Mouse (Mus musculus): ENCODE data around the gene Slc35g1. TPM values are rescaled to one million over a fixed set of nuclear protein-coding genes. Genes with fewer than 3 reads are reported as not detected.
"Not testable (repeated sequence)": the region's sequence is repeated elsewhere in the genome, so short reads cannot be mapped to it uniquely, and the experiment has no call there.

Slc35g1 gene
- polyA plus RNA-seq, 1 experiment: 2.1 TPM

DNA sequence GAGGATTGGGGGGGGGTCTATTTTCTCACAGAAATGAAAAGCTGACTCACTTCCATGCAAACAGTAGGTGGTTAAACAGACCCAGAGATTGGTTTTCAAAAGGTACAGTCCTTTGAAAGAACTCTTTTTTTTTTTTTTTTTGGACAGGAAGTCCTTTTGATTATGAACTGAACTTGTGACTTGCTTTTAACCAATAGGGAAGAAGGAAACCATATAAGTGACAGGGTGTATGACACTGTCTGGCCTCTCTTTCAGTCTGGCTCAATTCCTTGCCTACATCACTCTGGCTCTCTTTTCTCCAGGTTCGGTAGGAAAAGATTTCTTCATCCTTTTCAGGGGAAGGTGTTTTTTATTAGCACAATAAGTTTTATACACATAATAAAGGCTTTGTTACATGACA, 36.5 kb upstream of the Slc35g1 start:
- DNase-seq (ENCODE audit: low read depth): no peak
- TF ChIP-seq POLR2A (IDR thresholded peaks at IDR 0.05; ENCODE audit: borderline replicate concordance, extremely low read depth, insufficient read depth, insufficient read length, poor library complexity, severe bottlenecking) (no peak), CTCF (IDR thresholded peaks at IDR 0.05; ENCODE audit: borderline replicate concordance, extremely low read depth, insufficient read depth, insufficient read length) (no peak)

DNA sequence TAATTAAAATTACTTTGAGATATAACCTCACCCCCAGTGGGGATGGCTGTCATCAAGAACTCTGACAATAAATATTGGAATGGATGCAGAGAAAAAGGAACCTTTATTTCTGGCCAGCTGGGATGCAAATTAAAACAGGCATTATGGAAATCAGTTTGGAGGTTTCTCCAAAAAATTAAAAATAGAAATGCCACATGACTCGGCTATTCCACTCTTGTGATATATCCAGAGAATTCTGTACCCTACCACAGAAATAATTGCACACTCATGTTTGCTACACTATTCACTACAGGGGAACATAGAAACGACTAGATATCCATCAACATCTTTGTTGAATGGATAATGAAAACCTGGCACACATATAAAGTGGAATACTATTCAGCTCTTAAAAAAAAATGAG, 33.9 kb upstream of the Slc35g1 start:
- TF ChIP-seq POLR2A (IDR thresholded peaks at IDR 0.05; ENCODE audit: borderline replicate concordance, extremely low read depth, insufficient read depth, insufficient read length, poor library complexity, severe bottlenecking) (no peak), CTCF (IDR thresholded peaks at IDR 0.05; ENCODE audit: borderline replicate concordance, extremely low read depth, insufficient read depth, insufficient read length) (no peak)
- DNase-seq (ENCODE audit: low read depth): no peak

GRCm38 (mm10) chr19:38363358-38363757, 32.4 kb upstream of the Slc35g1 start:
- DNase-seq (ENCODE audit: low read depth): peak; percentile 40
- no peak for TF ChIP-seq POLR2A (IDR thresholded peaks at IDR 0.05; ENCODE audit: borderline replicate concordance, extremely low read depth, insufficient read depth, insufficient read length, poor library complexity, severe bottlenecking)
- TF ChIP-seq CTCF (IDR thresholded peaks at IDR 0.05; ENCODE audit: borderline replicate concordance, extremely low read depth, insufficient read depth, insufficient read length): no peak

DNA sequence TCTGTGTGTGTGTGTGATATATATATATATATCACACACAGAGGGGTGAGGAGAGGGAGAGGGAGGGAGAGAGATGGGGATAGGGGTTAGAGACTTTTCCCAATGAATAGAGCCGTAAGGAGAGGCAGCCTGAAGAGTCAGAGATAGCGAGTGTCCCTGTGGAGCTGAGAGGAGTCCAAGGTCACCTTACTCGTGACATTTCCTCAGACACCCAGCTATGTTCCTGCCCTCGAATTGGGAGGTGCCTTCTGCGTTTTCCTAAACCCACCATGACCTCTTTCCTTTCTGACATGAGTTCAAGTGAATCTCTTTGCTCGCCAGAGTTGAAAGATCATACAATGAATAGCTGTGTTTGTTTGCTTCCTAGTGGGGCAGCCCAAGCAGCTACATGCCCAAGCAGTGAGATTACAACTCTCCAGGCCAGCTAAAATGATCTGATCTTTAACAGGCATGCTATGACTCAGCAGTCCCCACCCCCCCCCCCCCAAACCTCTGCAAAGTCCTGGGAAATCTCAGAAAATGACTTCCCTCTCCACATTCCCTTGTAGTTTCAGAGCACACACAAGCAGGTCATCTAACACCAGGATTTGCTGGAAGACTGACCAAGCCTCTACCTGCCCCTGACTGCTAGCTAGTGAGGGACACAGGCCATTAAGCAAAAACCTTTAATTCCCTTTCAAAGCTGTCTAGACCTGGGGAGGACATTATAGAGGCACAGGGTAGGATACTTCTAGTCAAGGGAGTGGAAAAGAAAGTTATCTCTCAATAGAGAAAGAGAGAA, 31.7 kb upstream of the Slc35g1 start:
- TF ChIP-seq CTCF (IDR thresholded peaks at IDR 0.05; ENCODE audit: borderline replicate concordance, extremely low read depth, insufficient read depth, insufficient read length): no peak
- no peak for TF ChIP-seq POLR2A (IDR thresholded peaks at IDR 0.05; ENCODE audit: borderline replicate concordance, extremely low read depth, insufficient read depth, insufficient read length, poor library complexity, severe bottlenecking)
- no peak for DNase-seq (ENCODE audit: low read depth)

DNA sequence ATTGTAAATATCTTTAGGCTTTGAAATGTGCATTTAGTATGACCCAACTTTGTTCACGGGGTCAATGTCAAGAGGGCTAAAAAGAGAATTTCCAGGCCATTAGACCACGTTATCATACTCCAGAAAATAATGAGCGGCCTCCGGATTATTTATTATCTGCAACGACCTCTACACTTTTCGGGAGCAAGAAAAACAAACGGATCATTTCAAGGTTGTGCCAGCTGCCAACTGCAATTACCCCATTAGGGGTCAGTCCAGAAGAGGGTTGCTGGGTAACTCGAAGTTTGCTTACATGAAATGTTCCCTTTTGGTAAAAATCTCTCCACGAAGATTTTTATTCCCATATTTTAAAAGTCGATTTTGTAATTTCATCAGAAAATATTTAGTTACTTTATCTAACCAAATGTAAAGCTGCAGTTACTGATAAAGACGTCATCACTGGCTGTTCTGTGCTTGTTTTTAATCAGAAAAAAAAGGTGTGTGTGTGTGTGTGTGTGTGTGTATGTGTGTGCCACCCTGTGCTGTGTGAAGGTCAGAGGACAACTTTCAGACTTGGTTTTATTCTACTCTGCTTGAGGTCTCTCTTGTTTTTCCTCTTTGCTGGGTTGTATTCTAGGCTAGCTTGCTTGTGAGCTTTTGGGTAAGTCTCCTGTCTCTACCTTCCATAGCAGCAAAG, 30.7 kb upstream of the Slc35g1 start:
- TF ChIP-seq POLR2A (IDR thresholded peaks at IDR 0.05; ENCODE audit: borderline replicate concordance, extremely low read depth, insufficient read depth, insufficient read length, poor library complexity, severe bottlenecking) (no peak), CTCF (IDR thresholded peaks at IDR 0.05; ENCODE audit: borderline replicate concordance, extremely low read depth, insufficient read depth, insufficient read length) (no peak)
- DNase-seq (ENCODE audit: low read depth): no peak

DNA sequence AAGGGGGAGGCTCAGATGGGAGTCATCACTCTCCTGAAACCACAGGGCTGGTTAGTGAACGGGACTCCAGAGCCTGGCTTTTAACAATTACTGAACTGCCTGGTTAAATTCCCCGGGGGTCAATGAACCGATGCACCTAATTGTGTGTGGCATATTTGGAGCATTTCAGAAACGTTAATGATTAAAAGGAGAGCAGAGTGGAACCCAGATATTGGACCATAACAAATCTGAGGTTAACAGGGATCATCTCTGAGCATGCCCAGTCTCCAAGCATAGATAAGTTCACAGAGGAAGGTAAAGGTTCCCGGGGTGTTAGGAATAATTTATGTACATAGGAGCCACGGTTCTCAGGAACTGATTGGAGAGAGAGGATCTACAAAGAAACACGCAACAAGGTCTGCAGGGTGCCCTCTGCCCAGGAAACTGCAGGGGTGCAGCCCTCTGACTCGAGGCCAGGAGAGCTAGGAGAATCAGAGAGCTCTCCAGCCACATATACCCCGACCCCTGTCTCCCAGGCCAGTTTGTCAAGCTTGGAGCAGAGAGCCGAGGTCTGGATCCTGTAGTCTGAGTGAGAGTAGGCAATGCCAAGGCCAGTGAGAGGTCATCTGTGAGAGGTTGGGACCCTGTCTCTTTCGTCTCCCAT, 23.2 kb upstream of the Slc35g1 start:
- TF ChIP-seq CTCF (IDR thresholded peaks at IDR 0.05; ENCODE audit: borderline replicate concordance, extremely low read depth, insufficient read depth, insufficient read length) (no peak), POLR2A (IDR thresholded peaks at IDR 0.05; ENCODE audit: borderline replicate concordance, extremely low read depth, insufficient read depth, insufficient read length, poor library complexity, severe bottlenecking) (no peak)
- DNase-seq (ENCODE audit: low read depth): no peak

DNA sequence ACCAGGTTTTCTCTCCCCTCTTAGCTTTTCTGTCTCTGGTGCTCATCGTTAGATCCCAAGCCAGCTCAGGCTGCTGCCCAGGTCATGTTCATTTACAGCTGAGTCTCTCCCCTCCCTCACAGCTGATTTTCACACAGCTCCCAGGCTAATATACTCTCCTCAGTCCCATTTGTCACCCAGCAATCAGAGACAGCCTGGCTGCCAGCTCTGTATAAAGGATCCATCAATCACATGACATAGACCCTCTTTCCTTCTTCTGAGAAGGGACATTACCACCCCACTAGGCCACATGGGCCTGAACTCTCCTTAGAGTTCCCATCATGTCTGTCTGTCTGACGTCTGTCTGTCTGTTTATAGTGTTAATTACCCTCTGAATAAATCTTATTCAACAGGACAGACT, 22.4 kb upstream of the Slc35g1 start:
- no peak for DNase-seq (ENCODE audit: low read depth)
- TF ChIP-seq POLR2A (IDR thresholded peaks at IDR 0.05; ENCODE audit: borderline replicate concordance, extremely low read depth, insufficient read depth, insufficient read length, poor library complexity, severe bottlenecking): no peak
- no peak for TF ChIP-seq CTCF (IDR thresholded peaks at IDR 0.05; ENCODE audit: borderline replicate concordance, extremely low read depth, insufficient read depth, insufficient read length)

DNA sequence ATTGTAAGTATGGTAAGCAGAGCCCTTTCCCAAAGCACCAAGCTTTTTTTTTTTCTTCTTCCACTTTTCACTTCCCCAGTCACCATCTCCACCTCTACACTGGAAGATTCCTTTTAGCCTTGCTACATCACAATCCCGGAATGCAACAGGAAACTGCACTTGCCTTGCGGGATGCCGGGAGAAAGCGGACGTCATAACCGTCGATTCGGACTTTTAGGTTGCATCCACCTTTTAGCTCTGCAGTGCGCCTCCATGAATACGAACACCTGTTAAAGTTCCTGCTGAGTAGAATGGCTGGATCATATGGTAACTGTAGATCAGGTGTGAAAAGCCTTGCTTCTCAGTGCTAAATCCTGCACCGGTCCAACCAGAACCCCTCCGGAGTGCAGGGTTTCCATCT, 12.0 kb upstream of the Slc35g1 start:
- no peak for TF ChIP-seq POLR2A (IDR thresholded peaks at IDR 0.05; ENCODE audit: borderline replicate concordance, extremely low read depth, insufficient read depth, insufficient read length, poor library complexity, severe bottlenecking)
- no peak for TF ChIP-seq CTCF (IDR thresholded peaks at IDR 0.05; ENCODE audit: borderline replicate concordance, extremely low read depth, insufficient read depth, insufficient read length)

DNA sequence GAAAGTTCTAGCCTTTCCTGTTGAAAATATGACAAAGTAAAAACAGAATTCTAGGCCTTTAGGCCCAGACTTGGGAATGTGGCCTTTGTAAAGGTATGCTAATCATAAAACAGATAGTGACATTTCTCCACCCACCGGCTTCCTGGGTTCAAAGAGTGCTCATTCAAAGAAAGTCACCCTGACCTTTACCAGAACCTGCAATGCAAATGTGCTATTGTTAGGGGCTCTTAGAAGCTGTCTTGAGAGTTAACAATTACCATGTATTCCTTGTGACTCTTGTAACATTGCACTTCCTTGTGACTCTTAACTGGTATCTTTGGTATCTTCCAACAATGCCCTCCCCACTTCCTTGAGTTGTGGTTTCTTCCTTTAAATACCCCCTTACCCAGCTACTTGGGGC, 8.8 kb upstream of the Slc35g1 start:
- not testable (repeated sequence) for DNase-seq (ENCODE audit: low read depth)

More for the DNA sequence above, 12.0 kb upstream of the Slc35g1 start:
- DNase-seq (ENCODE audit: low read depth): no peak

DNA sequence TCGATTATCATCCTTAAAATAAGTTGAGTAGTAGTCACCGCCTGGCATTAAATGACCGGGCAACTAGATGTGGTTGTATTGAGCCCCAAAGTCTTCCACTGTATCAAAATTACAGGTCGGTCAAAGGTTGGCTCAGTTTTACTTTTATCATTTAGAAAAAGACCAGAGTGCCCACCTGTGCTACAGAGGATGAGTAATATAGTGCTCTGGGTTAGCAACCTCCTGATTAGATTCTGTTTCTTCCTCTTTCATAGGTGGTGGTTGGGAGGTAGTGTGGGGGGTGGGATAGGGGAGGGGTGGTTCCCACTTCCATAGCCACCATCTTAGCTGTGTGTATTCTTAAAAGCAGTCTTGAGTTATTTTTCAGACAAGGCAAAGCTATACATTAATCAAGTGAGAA, 7.9 kb upstream of the Slc35g1 start:
- DNase-seq (ENCODE audit: low read depth): no peak

DNA sequence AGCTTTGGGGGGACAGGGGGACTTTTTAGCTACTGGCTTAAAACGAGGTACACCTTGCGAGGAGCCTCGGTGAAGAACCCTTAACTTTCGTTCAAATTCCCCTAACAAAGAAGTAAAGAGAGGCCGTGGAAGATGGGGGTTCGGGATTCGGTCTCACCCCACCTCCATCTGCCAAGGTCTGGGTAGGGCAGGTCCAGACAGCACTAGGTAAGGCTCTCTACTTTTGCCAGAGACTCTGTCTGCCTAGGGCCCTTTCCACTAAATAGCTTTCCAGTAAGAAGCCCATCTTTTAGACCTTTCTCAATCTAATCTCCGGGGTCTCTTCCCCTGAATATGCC, 822 bp downstream of the Slc35g1 start:
- no peak for DNase-seq (ENCODE audit: low read depth)
- TF ChIP-seq CTCF (IDR thresholded peaks at IDR 0.05; ENCODE audit: borderline replicate concordance, extremely low read depth, insufficient read depth, insufficient read length) (no peak), POLR2A (IDR thresholded peaks at IDR 0.05; ENCODE audit: borderline replicate concordance, extremely low read depth, insufficient read depth, insufficient read length, poor library complexity, severe bottlenecking) (no peak)

More for the DNA sequence above, 7.9 kb upstream of the Slc35g1 start:
- TF ChIP-seq CTCF (IDR thresholded peaks at IDR 0.05; ENCODE audit: borderline replicate concordance, extremely low read depth, insufficient read depth, insufficient read length) (no peak), POLR2A (IDR thresholded peaks at IDR 0.05; ENCODE audit: borderline replicate concordance, extremely low read depth, insufficient read depth, insufficient read length, poor library complexity, severe bottlenecking) (no peak)

GRCm38 (mm10) chr19:38397004-38397403, 1.2 kb downstream of the Slc35g1 start:
- TF ChIP-seq CTCF (IDR thresholded peaks at IDR 0.05; ENCODE audit: borderline replicate concordance, extremely low read depth, insufficient read depth, insufficient read length) (no peak), POLR2A (IDR thresholded peaks at IDR 0.05; ENCODE audit: borderline replicate concordance, extremely low read depth, insufficient read depth, insufficient read length, poor library complexity, severe bottlenecking) (no peak)
- no peak for DNase-seq (ENCODE audit: low read depth)
